Mouse (Mus musculus) erythroblast, embryonic 14.5 days (primary cell): ENCODE data around the gene Bcas3. TPM values are rescaled to one million over a fixed set of nuclear protein-coding genes. Genes with fewer than 3 reads are reported as not detected.

Source experiments
- H3K27me3 ChIP-seq: 2 replicates; pipeline ENCODE4 v1.6.1; 2012; ENCODE audit warnings: inconsistent platforms; ENCODE audit not compliant: control insufficient read depth
- H3K36me3 ChIP-seq: 2 replicates; pipeline ENCODE4 v1.6.1; 2012; ENCODE audit warnings: mild to moderate bottlenecking, inconsistent platforms; ENCODE audit not compliant: control insufficient read depth
- H3K4me1 ChIP-seq: 2 replicates; pipeline ENCODE4 v1.6.1; 2012; ENCODE audit warnings: inconsistent platforms; ENCODE audit not compliant: control insufficient read depth
- H3K4me3 ChIP-seq: replicated peaks from 2 replicates; pipeline ENCODE3; 2012; ENCODE audit warnings: moderate library complexity, mild to moderate bottlenecking, inconsistent platforms
- H3K9me3 ChIP-seq: 2 replicates; pipeline ENCODE4 v1.6.1; 2012; ENCODE audit warnings: low read length, inconsistent platforms, mixed read lengths; ENCODE audit not compliant: control insufficient read depth
- GATA1 ChIP-seq: IDR thresholded peaks from 2 replicates; pipeline ENCODE4 v1.6.1; 2012; ENCODE audit warnings: low read length, inconsistent platforms, mixed read lengths
- TAL1 ChIP-seq: IDR thresholded peaks from 3 replicates; pipeline ENCODE4 v1.6.1; 2012; ENCODE audit warnings: low read length, inconsistent platforms, mixed read lengths
- polyA plus RNA-seq: library from polyadenylated mRNA; stranded (reverse); fragments of >175 nt; gene quantifications from 2 replicates; pipeline ENCODE4 v1.2.3, GENCODE M21; 2012

The Bcas3 gene
- polyA plus RNA-seq, 1 experiment: 25.9 TPM

DNA sequence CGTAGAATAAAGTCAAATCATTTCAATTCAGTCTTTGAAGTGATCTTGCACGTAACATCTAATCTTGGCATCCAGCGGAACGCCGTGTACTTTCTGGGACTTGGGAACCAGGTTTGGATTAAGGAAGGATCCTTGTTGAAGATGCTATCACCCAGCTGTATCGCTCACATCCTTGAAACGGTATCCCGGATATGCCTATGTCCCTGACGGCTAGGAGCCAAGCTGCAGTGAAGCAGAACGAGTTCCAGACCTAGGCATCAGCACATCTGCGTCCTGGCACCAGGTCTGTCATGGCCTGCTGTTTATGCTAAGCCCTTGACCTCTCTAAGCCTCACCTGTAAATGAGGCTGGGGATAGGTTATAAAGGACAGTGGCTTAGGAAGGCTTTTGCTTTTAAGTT, 447.4 kb downstream of the Bcas3 start:
- no peaks in the 10 kb centered on the region for H3K9me3 ChIP-seq
- H3K27me3 ChIP-seq: peaks cover 7% of the 10 kb centered on the region; the same call in 1 of the 2 replicates
- peak overlapping the region; percentile 57 for H3K4me3 ChIP-seq
- TF ChIP-seq GATA1: no peak
- no peak for TF ChIP-seq TAL1
- H3K36me3 ChIP-seq: peaks cover 78% of the 10 kb centered on the region
- peaks cover 82% of the 10 kb centered on the region for H3K4me1 ChIP-seq

DNA sequence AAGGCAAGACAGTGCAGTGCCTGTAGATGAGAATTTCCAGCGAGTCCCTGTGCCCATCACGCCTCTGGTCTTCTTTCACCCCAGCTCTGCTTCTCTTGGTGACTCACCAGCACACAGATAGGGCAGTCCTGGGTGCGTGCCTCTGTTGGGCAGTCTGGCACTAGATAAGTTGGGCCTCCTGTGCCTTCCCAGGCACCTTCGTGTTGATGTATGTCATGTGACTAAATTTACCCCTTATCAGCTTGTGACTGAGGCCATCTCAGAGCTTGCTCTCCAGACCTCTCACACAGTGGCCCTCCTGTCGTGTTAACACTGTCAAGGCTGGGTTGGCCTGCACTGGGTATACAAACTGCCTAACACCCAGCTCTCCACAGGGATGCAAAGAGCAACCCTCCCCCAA, 451.1 kb downstream of the Bcas3 start:
- Histone ChIP-seq H3K9me3 (no peaks in the 10 kb centered on the region), H3K4me1 (peaks cover 78% of the 10 kb centered on the region), H3K4me3 (peak overlapping the region; percentile 67), H3K27me3 (peaks cover 7% of the 10 kb centered on the region; the same call in 1 of the 2 replicates), H3K36me3 (peaks cover 49% of the 10 kb centered on the region)
- TF ChIP-seq TAL1: peak; percentile 78
- TF ChIP-seq GATA1: peak; percentile 93

DNA sequence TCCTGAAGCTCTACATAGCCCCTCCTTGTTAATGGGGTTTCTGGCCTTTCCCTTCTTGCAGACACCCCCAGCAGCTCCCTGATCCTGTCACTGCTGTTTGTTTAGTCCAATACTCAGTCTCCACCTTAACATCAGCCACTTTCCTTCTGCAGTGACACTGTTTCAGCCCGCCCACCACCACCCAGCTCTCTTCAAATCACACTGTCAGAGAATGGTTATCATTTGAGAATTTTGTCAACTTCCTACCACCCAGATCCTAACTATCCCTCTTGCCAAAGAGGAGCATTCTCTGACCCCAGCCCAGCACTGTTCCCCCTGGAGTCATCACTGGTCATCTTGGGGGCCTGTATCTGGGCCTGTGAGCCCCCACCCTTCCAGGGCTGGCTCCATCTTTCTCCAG, 452.8 kb downstream of the Bcas3 start:
- Histone ChIP-seq H3K36me3 (peaks cover 36% of the 10 kb centered on the region), H3K9me3 (no peaks in the 10 kb centered on the region), H3K4me1 (peaks cover 61% of the 10 kb centered on the region), H3K27me3 (no peaks in the 10 kb centered on the region; the same call in 1 of the 2 replicates), H3K4me3 (no peak overlapping the region)
- TF ChIP-seq TAL1 (no peak), GATA1 (no peak)

DNA sequence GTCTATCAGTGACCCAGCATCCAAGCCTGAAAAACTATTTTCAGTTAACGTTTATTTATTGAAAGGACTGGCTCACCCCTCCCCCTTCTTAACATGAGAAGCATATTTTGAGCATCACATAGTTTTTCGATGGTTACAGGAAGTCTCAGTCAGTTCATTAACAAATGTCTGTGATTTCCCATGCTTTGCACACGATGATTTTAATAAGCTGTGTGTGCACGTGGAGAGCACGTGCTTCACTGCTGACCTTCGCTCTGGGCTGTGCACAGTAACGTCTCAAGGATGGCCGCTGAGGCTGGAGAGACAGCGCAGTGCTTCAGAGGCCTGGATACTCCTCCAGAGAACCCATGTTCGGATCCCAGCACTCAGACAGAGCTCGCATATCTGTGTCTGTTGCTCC, 454.4 kb downstream of the Bcas3 start:
- no peaks in the 10 kb centered on the region for H3K9me3 ChIP-seq
- peaks cover 49% of the 10 kb centered on the region for H3K4me1 ChIP-seq
- H3K4me3 ChIP-seq: no peak overlapping the region
- TF ChIP-seq TAL1 (no peak), GATA1 (no peak)
- H3K36me3 ChIP-seq: peaks cover 21% of the 10 kb centered on the region
- no peaks in the 10 kb centered on the region for H3K27me3 ChIP-seq

DNA sequence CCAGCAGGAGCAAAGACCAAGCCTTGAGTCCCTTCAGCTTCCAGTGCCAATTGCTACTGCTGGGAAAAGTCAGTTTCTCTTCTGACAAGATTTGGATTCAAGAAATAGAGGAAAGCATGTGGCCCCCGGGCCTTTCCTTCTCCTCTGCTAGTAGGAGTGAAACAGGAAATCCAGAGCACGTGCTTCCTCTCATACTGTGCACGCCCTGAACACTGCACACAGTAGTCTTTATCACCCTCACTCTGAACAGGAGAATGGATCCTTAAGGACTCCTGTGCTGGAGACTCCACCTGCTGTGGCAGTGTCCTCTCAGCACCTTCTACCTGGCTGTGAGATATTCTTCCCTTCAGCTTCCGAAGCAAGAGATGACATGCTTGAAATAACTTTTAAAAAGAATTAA, 458.3 kb downstream of the Bcas3 start:
- no peak overlapping the region for H3K4me3 ChIP-seq

DNA sequence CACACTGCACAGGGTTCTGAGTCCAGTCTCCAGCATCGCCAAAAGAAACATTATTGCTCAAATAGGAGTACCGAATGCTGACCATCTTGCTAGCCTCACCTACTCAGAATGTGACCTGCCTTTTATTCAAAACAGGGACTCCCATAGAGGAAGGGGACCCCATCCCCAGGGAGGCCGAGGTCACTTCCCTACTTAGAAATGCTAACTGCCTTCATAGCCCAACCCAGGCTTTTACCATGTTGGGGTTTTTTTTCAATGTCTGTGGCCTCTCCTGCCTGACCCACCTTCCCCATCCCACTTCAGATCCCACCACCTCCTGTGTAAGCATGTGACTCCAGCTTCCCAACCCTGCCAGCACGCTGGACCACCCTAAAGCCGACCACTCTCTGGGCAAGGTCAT, 458.7 kb downstream of the Bcas3 start:
- TF ChIP-seq TAL1 (no peak), GATA1 (no peak)
- Histone ChIP-seq H3K4me3 (no peak overlapping the region), H3K27me3 (peaks cover 4% of the 10 kb centered on the region; the same call in 1 of the 2 replicates), H3K4me1 (peaks cover 11% of the 10 kb centered on the region), H3K9me3 (no peaks in the 10 kb centered on the region), H3K36me3 (no peaks in the 10 kb centered on the region)

More for the DNA sequence above, 458.3 kb downstream of the Bcas3 start:
- TF ChIP-seq GATA1 (no peak), TAL1 (no peak)
- peaks cover under 1% of the 10 kb centered on the region; the same call in 1 of the 2 replicates for H3K36me3 ChIP-seq
- no peaks in the 10 kb centered on the region for H3K9me3 ChIP-seq
- peaks cover 4% of the 10 kb centered on the region; the same call in 1 of the 2 replicates for H3K27me3 ChIP-seq
- H3K4me1 ChIP-seq: peaks cover 12% of the 10 kb centered on the region

DNA sequence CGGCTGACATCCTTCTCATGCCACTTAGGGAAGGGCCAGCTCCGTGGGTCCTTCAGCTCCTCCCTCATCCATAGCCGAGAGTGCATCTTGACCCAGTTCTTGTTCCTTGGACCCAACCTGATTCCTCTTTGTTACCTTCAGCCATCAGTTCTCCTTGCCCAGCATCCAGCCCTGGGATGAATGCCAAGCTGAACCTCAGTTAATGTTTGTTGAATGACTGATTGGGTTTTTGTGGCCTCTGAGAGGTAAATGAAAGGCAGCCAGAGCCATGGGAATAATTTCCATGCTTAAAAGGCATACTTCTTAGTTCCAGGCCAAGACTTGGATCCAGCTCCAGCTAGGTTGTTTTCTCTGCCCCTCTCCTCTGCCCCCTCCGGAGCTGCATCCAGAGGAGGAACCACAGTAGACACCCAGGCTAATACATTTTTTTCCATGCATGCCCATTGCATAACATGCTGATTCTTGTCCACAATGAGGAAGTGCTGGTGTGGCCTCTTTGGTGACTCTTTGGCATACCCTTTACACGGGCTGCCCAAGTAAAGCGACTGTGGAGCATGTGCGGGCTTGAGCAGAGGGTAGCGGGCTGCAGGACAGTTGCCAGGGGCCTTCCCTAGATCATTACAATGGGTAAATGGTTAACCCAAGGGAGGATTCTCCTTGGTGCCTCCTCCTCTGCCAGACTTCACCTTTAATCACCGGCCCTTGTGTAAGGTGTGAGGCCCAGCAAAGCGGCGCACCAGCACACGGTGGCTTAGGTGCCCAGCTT, 459.4 kb downstream of the Bcas3 start:
- Histone ChIP-seq H3K4me1 (peaks cover 8% of the 10 kb centered on the region), H3K27me3 (peaks cover 4% of the 10 kb centered on the region; the same call in 1 of the 2 replicates), H3K36me3 (no peaks in the 10 kb centered on the region), H3K9me3 (no peaks in the 10 kb centered on the region), H3K4me3 (no peak overlapping the region)
- TF ChIP-seq TAL1: no peak
- TF ChIP-seq GATA1: no peak

DNA sequence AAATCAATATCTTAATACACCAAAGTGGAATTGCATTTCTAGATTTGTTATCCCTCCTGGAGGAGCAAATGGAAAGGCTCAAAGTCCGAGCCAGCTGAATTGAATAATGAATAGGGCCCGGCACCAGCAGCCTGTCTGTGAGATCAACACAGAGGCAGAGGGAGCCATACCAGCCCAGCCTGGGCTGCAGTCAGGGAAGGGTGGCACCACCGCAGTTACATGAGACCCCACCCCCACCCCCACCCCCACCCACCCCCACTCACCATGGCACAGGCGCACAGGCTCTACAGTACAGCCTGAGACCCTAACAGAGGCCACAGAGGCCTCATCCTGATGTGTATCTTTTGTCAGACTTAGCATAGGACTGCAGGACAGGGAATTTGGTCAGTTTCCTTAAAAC, 461.7 kb downstream of the Bcas3 start:
- Histone ChIP-seq H3K36me3 (no peaks in the 10 kb centered on the region), H3K27me3 (peaks cover 4% of the 10 kb centered on the region; the same call in 1 of the 2 replicates), H3K4me3 (no peak overlapping the region), H3K9me3 (no peaks in the 10 kb centered on the region), H3K4me1 (peaks cover 18% of the 10 kb centered on the region)
- TF ChIP-seq TAL1 (no peak), GATA1 (no peak)

DNA sequence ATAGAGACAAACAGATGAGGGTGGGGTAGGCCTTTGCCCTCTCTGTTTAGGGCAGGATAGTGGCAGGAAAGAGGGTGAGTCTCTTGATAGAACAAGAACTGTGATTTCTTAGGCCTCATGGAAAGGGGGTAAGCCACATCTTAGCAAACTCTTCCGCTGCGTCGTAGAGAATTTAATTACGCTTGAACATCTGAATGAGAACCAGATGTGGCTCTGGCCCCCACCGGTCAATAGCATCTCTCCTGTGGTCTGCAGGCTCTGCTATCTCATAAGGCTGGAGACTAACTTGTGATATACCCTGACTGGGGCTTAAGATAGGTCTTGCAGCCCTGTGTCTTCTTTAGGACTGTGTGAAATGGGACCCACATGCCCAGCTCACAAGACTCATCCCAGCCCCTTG, 463.5 kb downstream of the Bcas3 start:
- Histone ChIP-seq H3K36me3 (no peaks in the 10 kb centered on the region), H3K4me3 (no peak overlapping the region), H3K27me3 (peaks cover 4% of the 10 kb centered on the region; the same call in 1 of the 2 replicates), H3K9me3 (no peaks in the 10 kb centered on the region), H3K4me1 (peaks cover 14% of the 10 kb centered on the region)
- TF ChIP-seq TAL1: no peak
- TF ChIP-seq GATA1: no peak

DNA sequence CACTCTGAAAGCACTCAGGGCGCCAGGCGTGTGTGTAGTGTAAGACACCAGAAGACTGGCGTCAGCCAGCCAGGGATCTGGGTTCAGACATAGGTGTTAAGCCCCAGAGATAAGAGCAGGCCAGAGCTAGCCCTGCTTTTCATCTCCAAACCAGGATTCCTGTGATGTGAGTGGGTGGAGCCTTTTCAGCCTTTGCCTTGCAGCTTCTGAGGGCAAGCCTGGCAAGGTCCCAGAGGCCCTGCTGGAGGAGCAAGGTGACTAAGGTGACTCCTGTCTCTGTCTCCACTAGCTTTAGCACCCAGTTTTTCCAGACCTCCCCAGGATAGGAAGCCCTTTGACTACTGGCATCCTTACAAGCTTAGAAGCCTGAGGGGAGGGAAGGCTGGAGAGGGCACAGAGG, 465.4 kb downstream of the Bcas3 start:
- TF ChIP-seq TAL1 (no peak), GATA1 (no peak)
- Histone ChIP-seq H3K9me3 (no peaks in the 10 kb centered on the region), H3K36me3 (no peaks in the 10 kb centered on the region), H3K4me1 (peaks cover 22% of the 10 kb centered on the region), H3K4me3 (no peak overlapping the region), H3K27me3 (0 out of 2 replicates have a peak, but pooled peaks cover 2% of the 10 kb centered on the region)
